Mouse (Mus musculus): Measurements from ENCODE around the gene Eef1e1. TPM values are rescaled to one million over a fixed set of nuclear protein-coding genes. Genes with fewer than 3 reads are reported as not detected.
"Not testable (repeated sequence)": the region's sequence is repeated elsewhere in the genome, so short reads cannot be mapped to it uniquely, and the experiment has no call there.

The Eef1e1 gene
- polyA plus RNA-seq, 1 experiment from 2014 or later, result 107 TPM

- H3K9ac ChIP-seq, result no peak overlapping the region
- H3K27ac ChIP-seq, result no peak overlapping the region
- 94% methylated on average over 5 of the region's 5 CpGs for WGBS
- no peaks in the 10 kb centered on the region for H3K9me3 ChIP-seq
- no peak overlapping the region for H3K4me3 ChIP-seq
- no peak overlapping the region for H3K4me2 ChIP-seq
- peaks cover 23% of the 10 kb centered on the region for H3K36me3 ChIP-seq (replicated peaks)
- no peaks in the 10 kb centered on the region for H3K27me3 ChIP-seq (replicated peaks)
- no peak for ATAC-seq (replicated peaks)
- H3K4me1 ChIP-seq, result no peaks in the 10 kb centered on the region
Measured at GRCm38 (mm10) chr13:38641414-38641813, 17.4 kb downstream of the Eef1e1 start.

GRCm38 (mm10) chr13:38640961-38641360 lies 17.9 kb downstream of the Eef1e1 start:
- Histone ChIP-seq H3K9me3 (no peaks in the 10 kb centered on the region), H3K27ac (no peak overlapping the region), H3K36me3 (replicated peaks) (peaks cover 23% of the 10 kb centered on the region), H3K27me3 (replicated peaks) (no peaks in the 10 kb centered on the region), H3K4me3 (no peak overlapping the region), H3K4me2 (no peak overlapping the region), H3K9ac (no peak overlapping the region), H3K4me1 (no peaks in the 10 kb centered on the region)
- no peak for ATAC-seq (replicated peaks)
- WGBS, result 79% methylated on average over 5 of the region's 5 CpGs

- Histone ChIP-seq H3K36me3 (replicated peaks) (peaks cover 7% of the 10 kb centered on the region; the same call in 1 of the 2 replicates), H3K9me3 (no peaks in the 10 kb centered on the region), H3K4me2 (no peak overlapping the region), H3K9ac (no peak overlapping the region), H3K4me3 (no peak overlapping the region), H3K27ac (no peak overlapping the region), H3K4me1 (peaks cover 10% of the 10 kb centered on the region), H3K27me3 (replicated peaks) (no peaks in the 10 kb centered on the region)
- no peak for ATAC-seq (replicated peaks)
- 74% methylated on average over 11 of the region's 11 CpGs for WGBS
Measured at GRCm38 (mm10) chr13:38638694-38639093, 20.2 kb downstream of the Eef1e1 start.

GRCm38 (mm10) chr13:38634800-38635269 lies 24.0 kb downstream of the Eef1e1 start, which contains the start of gene Bloc1s5:
Bloc1s5 (minus strand) TSS chr13:38635109.
- Histone ChIP-seq H3K9ac (peak within 1 kb of the TSS; percentile 93), H3K4me2 (peak within 1 kb of the TSS; percentile 77), H3K4me1 (peaks cover 10% of the 10 kb centered on the region), H3K36me3 (replicated peaks) (no peaks in the 10 kb centered on the region), H3K27ac (peak within 1 kb of the TSS; percentile 83), H3K4me3 (peak within 1 kb of the TSS; percentile 96), H3K9me3 (no peaks in the 10 kb centered on the region), H3K27me3 (replicated peaks) (no peaks in the 10 kb centered on the region)
- under 1% methylated on average over 44 of the region's 44 CpGs for WGBS
- peak; percentile 98 for ATAC-seq (replicated peaks)

GRCm38 (mm10) chr13:38634256-38634799 lies 24.5 kb downstream of the Eef1e1 start:
- peak overlapping the region; percentile 83 for H3K27ac ChIP-seq
- H3K4me2 ChIP-seq, result peak overlapping the region; percentile 77
- H3K4me3 ChIP-seq, result peak overlapping the region; percentile 96
- 1% methylated on average over 19 of the region's 19 CpGs for WGBS
- ATAC-seq (replicated peaks), result peak; percentile 88
- no peaks in the 10 kb centered on the region for H3K9me3 ChIP-seq
- H3K36me3 ChIP-seq (replicated peaks), result no peaks in the 10 kb centered on the region
- H3K9ac ChIP-seq, result peak overlapping the region; percentile 93
- H3K4me1 ChIP-seq, result peaks cover 10% of the 10 kb centered on the region
- H3K27me3 ChIP-seq (replicated peaks), result no peaks in the 10 kb centered on the region

GRCm38 (mm10) chr13:38633287-38634000 lies 25.4 kb downstream of the Eef1e1 start:
- H3K36me3 ChIP-seq (replicated peaks), result no peaks in the 10 kb centered on the region
- H3K9ac ChIP-seq, result no peak overlapping the region
- H3K4me2 ChIP-seq, result peak overlapping the region; percentile 77
- H3K4me3 ChIP-seq, result peak overlapping the region; percentile 96; the same call in 1 of the 2 replicates
- ATAC-seq (replicated peaks), result no peak
- 95% methylated on average over 6 of the region's 6 CpGs for WGBS
- peaks cover 10% of the 10 kb centered on the region for H3K4me1 ChIP-seq
- no peak overlapping the region for H3K27ac ChIP-seq
- no peaks in the 10 kb centered on the region for H3K27me3 ChIP-seq (replicated peaks)
- no peaks in the 10 kb centered on the region for H3K9me3 ChIP-seq

GRCm38 (mm10) chr13:38632556-38632955 lies 26.3 kb downstream of the Eef1e1 start:
- H3K9ac ChIP-seq, result no peak overlapping the region
- H3K4me2 ChIP-seq, result no peak overlapping the region
- 87% methylated on average over 6 of the region's 6 CpGs for WGBS
- no peaks in the 10 kb centered on the region for H3K9me3 ChIP-seq
- ATAC-seq (replicated peaks), result no peak
- H3K36me3 ChIP-seq (replicated peaks), result no peaks in the 10 kb centered on the region
- H3K27me3 ChIP-seq (replicated peaks), result no peaks in the 10 kb centered on the region
- H3K4me3 ChIP-seq, result no peak overlapping the region
- no peak overlapping the region for H3K27ac ChIP-seq
- H3K4me1 ChIP-seq, result peaks cover 10% of the 10 kb centered on the region

GRCm38 (mm10) chr13:38626229-38626525 lies 32.7 kb downstream of the Eef1e1 start:
- H3K27ac ChIP-seq, result no peak overlapping the region
- no peaks in the 10 kb centered on the region for H3K27me3 ChIP-seq (replicated peaks)
- no peak overlapping the region for H3K4me3 ChIP-seq
- WGBS, result 11% methylated on average over 6 of the region's 6 CpGs
- H3K9ac ChIP-seq, result no peak overlapping the region
- no peaks in the 10 kb centered on the region for H3K36me3 ChIP-seq (replicated peaks)
- H3K9me3 ChIP-seq, result no peaks in the 10 kb centered on the region
- ATAC-seq (replicated peaks), result no peak
- no peaks in the 10 kb centered on the region for H3K4me1 ChIP-seq
- H3K4me2 ChIP-seq, result no peak overlapping the region

- H3K27me3 ChIP-seq (replicated peaks), result no peaks in the 10 kb centered on the region
- no peak overlapping the region for H3K4me2 ChIP-seq
- no peak overlapping the region for H3K4me3 ChIP-seq
- no peak; the same call in 1 of the 2 replicates for ATAC-seq (replicated peaks)
- H3K27ac ChIP-seq, result no peak overlapping the region
- H3K36me3 ChIP-seq (replicated peaks), result no peaks in the 10 kb centered on the region
- H3K9ac ChIP-seq, result no peak overlapping the region
- no peaks in the 10 kb centered on the region for H3K4me1 ChIP-seq
- WGBS, result 17% methylated on average over 5 of the region's 5 CpGs
- no peaks in the 10 kb centered on the region for H3K9me3 ChIP-seq
Measured at GRCm38 (mm10) chr13:38625492-38626228, 33.2 kb downstream of the Eef1e1 start.

- WGBS, result 95% methylated on average over 8 of the region's 8 CpGs
- no peak overlapping the region for H3K9ac ChIP-seq
- H3K4me2 ChIP-seq, result no peak overlapping the region
- H3K27me3 ChIP-seq (replicated peaks), result no peaks in the 10 kb centered on the region
- no peak overlapping the region for H3K4me3 ChIP-seq
- no peaks in the 10 kb centered on the region for H3K4me1 ChIP-seq
- H3K36me3 ChIP-seq (replicated peaks), result no peaks in the 10 kb centered on the region
- no peak for ATAC-seq (replicated peaks)
- H3K27ac ChIP-seq, result no peak overlapping the region
- no peaks in the 10 kb centered on the region for H3K9me3 ChIP-seq
Measured at GRCm38 (mm10) chr13:38624292-38624902, 34.5 kb downstream of the Eef1e1 start.

- Histone ChIP-seq H3K9me3 (no peaks in the 10 kb centered on the region), H3K27me3 (replicated peaks) (no peaks in the 10 kb centered on the region), H3K27ac (no peak overlapping the region), H3K36me3 (replicated peaks) (no peaks in the 10 kb centered on the region), H3K4me2 (no peak overlapping the region), H3K9ac (no peak overlapping the region), H3K4me1 (no peaks in the 10 kb centered on the region), H3K4me3 (no peak overlapping the region)
- ATAC-seq (replicated peaks), result no peak
- 92% methylated on average over 5 of the region's 5 CpGs for WGBS
Measured at GRCm38 (mm10) chr13:38623296-38623695, 35.6 kb downstream of the Eef1e1 start.

GRCm38 (mm10) chr13:38618001-38618630 lies 40.7 kb downstream of the Eef1e1 start:
- ATAC-seq (replicated peaks); H3K9me3 ChIP-seq; H3K9ac ChIP-seq; H3K27ac ChIP-seq; H3K36me3 ChIP-seq (replicated peaks); H3K27me3 ChIP-seq (replicated peaks); H3K4me2 ChIP-seq; H3K4me3 ChIP-seq; H3K4me1 ChIP-seq: not testable (repeated sequence)
- WGBS, result 81% methylated on average over 4 of the region's 4 CpGs
